Mouse (Mus musculus) testis, postnatal 14 days (tissue): ENCODE measurements at regions not wholly inside any gene's neighbourhood (a gene's known extent, or its start where the extent isn't known, plus 50 kb on each side); places are given as distances from the start of the nearest gene placed in this dataset.

ENCODE experiments used
- DNase-seq: peaks from one replicate; pipeline ENCODE4 v3.0.0; 2021; ENCODE audit warnings: low spot score

DNA sequence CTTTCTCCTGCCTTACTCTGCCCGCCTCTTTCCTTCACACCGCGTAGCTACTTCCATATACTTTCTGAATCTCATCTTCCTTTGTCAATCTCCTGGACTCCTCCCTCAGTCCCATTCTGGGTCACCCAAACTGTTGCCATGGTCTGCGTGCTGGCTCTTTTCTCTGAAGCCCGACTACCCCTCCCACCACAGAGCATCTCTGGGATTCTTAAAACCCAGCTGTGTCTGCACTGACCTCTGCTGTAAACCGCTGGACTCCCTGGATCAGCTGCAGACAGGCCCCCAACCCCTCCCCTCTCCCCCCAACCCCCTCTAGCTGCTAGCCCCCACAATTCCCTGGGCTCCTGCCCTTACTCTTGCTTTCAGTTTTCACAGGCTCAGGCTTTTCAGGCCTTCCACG, 136.4 kb downstream of the Fam43a start:
- DNase-seq: no peak

DNA sequence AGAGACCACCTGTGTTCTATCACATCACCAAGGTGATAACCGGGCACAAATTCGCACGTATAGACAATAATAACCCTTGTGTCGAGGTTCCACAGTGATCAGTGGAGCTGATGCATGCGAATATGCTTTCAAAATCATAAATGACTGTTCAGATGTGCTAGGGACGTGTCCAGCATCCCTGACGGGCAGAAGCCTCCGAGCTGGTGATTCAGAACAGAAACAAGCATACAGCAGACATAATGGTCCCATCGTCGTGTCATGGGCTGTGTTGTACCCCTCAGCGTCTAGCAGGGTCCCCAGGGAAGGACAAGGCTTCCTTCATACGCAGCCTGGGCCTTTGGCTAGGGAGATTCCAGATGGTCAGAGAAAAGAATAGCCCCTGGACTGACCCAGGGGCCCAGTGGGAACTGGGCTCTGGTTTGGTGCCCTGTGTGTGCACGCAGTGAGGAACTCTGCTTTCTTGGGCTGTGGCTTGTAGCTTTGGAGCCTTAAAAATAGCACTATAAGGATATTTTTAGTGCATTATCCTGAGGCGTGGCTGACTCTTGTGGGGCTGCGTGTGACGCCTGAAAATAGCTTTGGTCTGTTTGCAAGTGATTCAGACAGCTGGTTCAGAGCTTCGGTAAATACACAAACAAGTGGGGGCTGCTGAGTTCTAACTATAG, 137.3 kb downstream of the Fam43a start:
- DNase-seq: no peak

DNA sequence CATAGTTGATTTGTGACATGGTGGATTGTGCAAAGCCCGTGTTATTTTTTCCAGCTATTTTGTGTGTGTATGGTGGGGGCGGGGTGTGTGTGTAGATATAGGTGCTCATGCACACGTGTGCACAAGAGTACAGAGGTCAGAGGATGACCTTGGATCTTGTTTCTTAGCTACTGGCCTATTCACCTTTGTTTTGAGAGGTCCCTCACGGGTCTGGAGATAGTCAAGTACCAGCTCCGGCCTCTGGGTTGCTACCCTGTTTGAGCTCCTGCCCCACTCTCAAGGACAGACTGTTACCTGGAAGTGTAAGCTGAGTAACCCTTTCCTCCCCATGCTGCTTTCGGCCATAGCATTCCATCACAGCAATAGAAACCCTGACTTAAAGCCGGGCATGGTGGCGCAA, 138.0 kb downstream of the Fam43a start:
- no peak for DNase-seq

DNA sequence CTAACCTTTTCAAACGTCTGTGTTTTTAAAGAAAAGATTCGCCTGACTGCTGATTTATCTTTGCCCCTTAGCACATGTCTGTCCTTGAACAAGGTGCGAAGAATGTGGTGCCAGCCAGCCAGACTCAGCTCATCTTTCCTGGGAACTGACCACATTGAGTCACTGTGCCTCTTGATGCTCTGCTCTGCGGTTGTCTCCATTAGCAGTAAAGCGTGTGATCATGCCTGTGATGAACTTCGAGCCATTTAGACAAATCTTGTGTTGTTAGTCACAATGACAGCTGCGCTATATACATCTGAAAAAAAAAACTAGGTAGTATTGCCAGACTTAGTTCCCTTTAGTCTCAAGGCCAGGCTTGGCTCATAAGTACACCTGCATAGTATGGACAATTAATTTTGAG, 140.1 kb downstream of the Fam43a start:
- no peak for DNase-seq

DNA sequence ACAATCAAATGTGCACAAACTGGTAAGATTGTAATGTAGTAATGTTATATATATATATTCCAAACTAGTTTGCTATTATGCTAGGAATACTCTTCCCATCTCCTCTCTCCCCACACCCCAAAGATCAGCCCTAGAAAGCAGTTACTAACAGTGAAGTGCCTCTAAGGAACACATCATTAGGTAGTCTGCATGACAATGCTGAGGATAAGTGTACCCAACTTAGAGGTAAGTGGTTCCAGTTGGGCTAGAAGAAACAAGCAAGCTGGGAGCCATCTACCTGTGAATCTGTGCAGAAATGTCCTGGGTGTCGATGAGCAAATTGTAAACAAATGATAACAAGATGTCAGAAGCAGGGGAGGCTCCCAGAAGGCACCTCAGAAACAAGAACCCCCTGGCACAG, 141.7 kb downstream of the Fam43a start:
- no peak for DNase-seq

DNA sequence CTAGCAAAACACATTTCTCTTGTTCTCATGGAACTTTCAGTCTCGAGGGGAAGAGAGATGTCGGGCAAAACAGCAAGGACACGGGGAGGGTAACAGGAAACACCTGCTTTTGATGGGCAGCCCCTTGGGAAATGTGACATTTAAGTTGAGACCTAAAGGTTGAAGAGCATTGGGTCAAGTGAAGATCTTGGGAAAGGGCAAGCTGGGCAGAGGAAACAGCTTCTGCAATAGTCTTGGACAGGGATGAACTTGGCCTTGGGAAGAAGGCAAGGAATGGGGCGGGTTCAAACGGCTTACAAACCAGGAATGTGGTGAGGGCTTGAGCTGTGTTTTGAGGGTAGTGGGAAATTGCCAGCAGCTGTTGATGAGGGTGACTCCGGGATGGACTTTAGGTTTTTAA, 143.0 kb downstream of the Fam43a start:
- DNase-seq: no peak

DNA sequence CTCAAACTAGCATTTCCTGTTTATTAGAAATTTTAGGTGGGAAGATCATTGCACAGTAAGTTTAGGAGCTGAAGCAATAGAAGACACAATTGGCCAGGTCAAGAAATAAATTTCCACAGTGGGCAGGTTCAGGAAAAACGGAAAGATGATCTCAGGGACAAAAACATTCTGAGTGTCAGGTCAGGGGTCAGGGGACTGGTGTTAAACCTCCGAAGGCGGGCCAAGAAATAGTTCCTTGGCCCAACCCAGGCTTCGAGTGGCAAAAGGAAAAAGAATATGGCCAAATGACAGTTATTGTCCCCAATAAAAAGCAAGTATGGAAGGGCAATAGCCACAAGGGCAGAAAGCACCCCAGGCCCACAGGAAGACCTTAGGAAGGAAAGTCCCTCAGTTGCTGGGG, 144.0 kb downstream of the Fam43a start:
- DNase-seq: no peak

DNA sequence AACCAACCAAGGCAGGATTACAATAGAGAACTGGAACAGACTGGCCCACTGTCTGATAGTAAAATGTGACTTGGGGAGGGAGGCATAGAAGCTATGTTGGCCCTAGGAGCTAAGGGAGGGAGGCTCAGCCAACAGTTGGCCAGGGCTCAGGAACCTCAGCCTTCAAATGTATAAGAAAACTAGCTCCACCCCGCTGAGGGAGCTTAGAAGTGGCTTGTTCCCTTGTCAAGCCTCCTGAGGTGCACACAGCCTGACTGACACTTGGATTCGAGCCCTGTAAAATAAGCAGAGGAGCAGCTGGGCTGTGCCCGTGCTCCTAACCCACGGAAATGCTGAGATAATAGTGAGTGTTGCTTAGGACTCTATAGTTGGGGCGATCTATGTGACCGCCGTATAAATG, 144.7 kb downstream of the Fam43a start:
- no peak for DNase-seq

DNA sequence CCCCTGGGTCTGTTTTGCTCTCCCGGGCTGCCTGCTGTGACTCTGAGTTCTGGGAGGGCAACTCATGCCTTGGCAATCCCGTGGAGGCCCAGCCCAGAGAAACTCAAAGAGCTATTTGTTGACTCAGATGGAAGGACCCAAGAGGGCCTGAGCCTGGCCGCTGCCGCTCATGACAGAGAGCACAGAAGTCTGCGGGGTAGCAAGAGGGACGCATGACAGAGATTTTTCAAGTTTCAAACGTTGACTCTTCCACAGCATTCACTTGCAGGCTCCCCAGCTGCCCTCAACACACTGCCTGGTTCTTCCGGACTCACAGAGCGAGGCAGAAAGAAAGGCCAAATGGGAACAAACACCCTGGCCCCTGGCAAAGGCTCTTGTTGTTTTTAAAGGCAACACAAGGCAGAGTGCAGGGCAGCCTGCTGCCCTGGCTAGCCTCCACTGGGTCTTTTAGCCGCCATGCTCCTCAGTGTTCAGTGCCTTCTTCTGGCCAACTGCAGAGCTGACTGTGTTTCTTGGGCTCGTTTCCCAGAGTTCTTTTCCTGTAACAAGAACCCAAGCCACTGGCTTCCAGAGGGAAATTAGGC, 146.2 kb downstream of the Fam43a start:
- DNase-seq: no peak

DNA sequence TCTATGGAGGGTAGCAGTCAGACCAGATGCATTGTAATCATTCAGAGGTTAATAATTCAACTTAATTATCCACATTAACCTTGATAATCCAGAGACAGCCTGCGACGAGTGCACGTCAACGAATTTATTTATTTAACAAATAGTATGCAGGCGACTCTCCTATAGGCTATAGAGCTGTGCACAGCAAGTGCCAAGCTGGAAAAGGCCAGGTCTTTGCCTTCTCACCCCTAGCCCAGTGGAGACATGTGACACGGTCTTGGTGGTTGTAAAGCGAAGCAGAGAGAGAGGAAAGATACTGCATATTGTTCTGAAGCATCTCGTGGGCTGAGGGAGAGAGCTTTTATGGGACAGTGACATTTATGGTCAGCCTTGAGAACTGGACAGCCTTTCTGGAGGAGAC, 146.7 kb downstream of the Fam43a start:
- no peak for DNase-seq

DNA sequence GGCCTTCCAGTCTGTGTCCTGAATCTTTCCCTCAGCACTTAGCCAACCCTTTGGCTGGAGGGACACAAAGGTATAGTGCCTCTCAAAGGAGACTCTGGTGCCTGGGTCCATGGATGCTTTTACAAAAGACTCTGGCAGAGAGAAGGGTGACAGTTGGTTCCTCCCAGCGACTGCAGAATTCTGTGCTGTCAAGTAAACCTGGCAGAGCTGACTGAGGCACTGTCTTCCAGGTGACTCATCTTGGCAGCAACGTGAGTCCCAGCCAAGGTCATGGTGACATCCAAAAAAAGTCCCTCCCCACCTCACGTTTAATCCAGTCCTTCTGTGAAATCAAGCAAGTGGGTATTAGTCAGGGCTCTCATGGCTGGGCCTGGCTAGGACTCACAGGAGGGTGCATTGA, 150.3 kb downstream of the Fam43a start:
- DNase-seq: no peak

DNA sequence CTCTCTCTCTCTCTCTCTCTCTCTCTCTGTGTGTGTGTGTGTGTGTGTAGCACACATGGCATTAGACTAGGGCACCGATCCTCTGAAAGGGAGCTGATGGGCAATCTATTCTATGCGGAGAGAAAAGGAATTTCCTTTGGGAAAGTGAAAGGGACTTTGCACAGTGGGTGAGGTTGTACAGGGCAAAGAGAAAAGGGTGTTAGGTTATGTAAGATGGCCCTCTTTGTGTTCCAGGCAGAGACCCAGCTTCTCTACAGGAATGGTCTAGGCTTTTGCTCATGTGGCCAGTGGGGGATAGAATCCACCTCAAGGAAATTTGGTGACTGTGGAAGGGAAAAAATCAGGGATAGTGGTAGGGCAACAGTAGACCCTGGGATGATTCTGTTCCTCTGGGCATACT, 156.2 kb downstream of the Fam43a start:
- DNase-seq: no peak

DNA sequence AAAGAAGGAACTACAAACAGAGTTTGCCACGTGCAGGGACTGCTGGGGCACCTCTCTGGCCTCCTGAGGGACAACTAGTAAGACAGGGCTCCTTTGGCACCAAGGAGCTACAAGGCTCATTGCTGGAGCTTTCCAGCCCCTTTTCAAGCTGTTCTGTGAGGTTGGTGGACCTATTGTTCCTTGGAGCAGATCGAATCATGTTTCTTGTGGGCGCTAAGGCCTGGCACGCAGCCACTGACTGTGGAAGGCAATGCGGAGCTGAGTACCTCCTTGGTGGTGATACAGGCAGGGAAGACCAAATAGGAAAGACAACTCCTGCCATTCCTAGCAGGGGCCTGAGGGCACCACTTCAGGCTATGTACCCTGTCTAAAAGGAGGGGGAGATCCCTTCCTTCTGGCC, 157.2 kb downstream of the Fam43a start:
- DNase-seq: no peak

DNA sequence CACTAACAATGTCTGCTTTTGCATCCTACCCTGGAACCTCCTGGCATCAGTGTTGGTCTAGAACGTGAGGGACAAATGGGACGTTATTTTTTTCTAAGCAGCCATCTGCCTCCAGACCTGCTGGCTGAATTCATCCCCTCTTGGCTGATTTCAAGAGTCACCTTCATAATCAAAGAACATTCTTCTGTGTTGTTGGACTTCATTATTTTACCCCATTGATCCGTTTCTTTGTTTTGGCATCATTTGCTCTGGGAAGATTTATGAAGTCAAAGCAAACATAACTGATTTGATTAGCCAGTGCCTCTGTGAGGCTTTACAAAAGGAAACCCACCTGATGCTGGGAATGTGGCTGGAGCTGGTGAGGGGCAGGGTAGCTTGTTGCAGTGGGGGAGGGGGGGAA, 158.0 kb downstream of the Fam43a start:
- DNase-seq: no peak

DNA sequence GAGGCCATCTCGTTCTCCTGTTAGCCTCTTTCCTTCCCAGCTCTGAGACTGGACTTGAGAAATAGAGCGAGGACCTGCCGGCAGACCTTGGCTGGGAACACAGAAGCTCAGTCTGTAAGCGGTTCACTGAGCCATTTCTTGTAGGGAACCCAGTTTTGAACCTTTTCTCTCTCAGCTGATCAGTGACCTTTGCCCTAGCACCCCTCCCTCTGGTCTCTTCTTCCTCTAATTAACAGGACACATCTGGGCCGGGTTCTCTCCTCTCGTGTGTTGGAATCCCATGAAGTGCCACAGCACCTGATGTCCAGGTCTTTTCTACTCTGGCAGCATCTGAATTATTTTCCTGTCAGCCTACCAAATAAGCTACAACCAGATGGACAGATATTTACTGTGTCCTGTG, 158.5 kb downstream of the Fam43a start:
- DNase-seq: no peak

DNA sequence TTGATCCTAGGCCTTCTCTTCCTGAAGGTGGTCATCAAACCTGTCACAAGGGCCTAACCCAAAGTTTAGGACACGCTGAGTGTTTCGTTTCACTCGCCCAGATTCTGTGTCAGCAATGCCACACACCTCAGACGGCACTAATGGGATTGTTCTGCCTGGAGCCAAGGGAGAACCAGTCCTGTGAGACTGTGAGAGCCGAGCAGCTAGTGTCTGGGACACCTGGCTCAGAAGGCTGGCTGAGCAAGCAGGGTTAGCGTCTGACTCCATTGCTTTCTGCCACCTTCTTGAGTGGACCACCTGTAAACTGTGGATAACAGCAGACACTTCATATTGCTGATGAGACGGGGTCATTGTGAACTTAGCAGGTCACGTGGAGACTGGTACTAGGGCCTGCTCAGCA, 160.0 kb downstream of the Fam43a start:
- no peak for DNase-seq

DNA sequence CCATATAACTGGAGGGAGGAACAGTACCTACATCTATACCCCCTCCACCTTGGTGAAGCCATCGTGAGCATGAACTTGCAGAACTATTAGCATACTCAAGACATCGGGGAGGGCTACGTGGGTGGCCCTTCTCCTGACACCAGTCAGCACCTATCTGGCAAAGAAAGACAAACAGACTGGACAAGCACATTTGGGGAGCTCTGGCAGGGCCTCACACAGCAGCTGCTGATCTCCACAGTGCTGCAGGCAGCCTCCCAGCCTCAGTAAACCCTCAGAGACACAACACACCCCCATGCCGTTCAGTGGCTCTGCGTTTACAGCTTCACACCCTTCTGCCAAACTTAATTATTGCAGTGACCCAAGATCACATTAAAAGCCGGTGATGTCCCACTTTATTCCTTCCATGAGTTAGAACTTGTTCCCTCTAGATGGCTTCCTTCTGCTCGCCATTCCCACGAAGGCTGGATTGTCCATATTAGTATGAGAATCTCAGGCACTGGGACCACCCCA, 161.7 kb downstream of the Fam43a start:
- no peak for DNase-seq

DNA sequence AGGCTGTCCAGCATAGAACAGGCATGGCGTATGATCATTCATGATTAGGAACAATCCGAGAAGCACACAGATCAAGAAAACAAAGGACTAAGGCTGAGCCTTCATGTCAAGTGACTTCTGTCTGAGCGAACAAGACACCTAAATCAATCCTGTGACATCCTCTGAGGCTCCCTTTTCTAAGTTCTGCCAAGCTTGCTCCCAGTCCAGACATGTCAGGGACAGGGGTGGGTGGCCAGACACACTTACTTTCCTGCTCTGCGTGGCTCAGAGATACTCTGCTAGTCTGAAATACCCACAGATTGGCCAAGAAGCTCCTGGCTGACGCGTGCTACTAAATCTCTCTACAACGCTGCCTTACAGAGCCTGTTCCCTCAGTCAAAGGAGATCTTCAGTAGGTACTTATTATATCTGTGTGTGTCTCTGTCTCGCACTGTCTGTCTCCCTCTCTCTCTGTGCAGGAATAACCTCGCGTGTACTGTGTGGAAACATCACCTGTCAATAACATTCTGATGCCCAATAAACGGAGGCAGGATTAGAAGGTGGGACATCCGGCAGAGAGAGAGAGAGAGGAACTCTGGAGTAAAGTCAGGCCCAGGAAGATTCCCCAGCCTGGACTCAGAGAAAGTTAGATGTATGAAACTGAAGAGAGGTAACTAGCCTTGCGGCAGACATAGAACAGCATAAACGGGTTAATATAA, 163.5 kb downstream of the Fam43a start:
- DNase-seq: no peak

DNA sequence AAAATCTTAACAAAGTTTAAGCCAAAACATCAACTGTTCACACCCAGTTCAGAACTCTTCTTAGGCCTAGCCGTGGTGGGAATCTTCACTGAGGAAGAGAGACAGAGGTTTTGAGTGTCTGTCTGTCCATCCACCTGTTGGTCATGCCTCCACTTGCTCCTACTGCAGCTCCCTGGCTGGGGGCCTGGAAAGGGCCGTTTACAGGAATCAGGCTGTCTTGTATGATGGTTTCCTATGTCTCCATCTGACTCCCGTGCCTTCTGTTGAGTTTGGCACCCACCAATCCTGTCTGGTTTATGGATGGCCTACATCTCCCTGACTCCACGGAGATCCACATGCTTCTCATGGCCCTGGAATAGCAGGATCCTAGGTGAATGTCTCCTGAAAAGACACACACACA, 166.1 kb downstream of the Fam43a start:
- DNase-seq: no peak

DNA sequence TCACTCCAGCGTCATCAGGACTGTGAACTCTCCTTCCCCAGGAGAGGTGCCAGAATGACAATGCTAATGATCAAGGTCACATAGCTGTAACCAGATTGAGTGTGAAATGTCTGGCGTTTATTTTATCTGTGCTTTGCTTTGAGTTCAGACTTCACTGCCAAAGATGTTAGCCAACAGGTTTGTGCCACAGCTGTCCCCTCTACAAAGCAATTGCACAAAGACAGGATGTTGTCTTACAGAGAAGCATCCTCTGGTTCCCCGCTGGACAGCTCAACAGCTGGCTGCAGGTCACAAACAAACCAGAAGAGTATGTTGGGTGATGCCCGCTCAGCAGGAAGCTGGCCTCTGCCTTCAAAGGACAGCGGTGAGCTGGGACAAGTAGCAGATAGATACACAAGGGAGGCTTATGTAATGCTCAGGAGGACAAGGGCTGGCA, 169.5 kb downstream of the Fam43a start:
- no peak for DNase-seq

DNA sequence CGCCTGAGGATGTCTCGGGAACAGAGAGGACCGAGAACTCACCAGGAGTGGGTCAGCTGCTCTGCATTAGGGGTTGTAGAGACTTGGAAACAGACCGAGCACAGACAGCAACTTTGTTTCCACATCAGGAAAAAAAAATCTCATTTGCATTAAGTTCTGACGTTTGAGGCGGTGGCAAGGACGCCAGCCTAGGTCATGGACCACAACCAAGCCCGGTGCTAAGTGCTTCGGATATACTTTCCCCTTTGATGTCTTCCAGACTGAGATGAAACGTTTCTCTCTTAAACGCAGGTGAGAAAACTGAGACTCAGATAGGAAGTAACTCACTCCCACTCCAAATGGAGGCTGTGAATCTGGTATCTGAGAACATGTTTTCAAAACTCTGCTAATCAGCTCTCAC, 169.9 kb downstream of the Fam43a start:
- DNase-seq: peak; percentile 42

DNA sequence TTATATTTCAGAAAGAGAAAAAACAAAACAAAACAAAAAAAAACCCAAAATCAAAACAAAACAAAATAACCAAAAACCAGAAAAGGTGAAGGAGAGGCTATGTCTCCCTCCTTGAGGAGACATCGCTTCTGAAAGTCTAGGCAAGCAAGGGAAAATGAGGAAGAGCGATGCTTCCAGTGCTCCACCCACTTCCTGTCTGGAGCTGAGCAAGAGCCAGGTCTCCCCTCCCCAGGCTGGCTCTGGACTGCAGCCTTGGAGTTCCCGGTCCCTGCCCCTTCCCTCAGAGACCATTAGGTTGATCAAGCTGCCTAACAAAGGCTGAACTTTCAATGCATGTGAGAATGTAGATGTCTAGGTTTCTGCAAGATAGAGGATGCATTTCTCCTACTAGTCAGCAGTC, 173.3 kb downstream of the Fam43a start:
- DNase-seq: no peak

DNA sequence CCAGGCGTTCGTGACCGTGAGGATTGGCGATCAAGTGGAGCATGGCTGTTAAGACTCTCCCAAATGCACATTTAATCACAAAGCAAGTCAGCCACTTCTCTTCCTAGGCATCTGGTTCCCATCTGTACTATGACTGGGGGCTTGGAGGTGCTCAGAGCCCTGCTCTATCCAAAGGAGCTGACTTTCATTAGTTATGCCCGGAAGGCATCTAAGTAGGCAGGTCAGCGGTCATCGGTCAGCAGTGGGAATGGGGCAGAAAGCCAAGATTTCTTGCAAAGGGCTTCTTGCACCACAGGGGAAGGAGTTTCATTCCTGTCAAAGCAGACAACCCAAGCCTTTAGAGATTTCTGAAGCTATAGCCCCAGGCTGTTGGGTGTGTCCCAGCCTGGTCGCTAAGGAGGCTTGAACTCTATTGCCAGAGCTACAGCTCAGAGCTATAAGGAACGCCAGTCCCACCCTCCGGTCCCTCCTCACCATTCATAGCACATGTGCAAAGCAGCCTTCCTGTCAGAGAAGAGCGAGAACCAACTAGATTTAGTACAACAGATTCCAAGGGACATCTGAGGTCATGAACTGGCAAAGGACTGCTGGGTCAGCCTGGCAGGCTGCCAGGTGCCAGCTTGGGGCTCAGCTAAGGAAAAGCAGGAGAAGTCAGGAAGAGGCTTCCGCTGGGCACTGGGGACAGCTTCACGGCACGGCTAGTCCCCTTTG, 175.6 kb downstream of the Fam43a start:
- DNase-seq: no peak
